Mouse (Mus musculus): ENCODE results near the gene Cdh5.
"Not testable (repeated sequence)": the region's sequence is repeated elsewhere in the genome, so short reads cannot be mapped to it uniquely, and the experiment has no call there.

Cdh5 gene

DNA sequence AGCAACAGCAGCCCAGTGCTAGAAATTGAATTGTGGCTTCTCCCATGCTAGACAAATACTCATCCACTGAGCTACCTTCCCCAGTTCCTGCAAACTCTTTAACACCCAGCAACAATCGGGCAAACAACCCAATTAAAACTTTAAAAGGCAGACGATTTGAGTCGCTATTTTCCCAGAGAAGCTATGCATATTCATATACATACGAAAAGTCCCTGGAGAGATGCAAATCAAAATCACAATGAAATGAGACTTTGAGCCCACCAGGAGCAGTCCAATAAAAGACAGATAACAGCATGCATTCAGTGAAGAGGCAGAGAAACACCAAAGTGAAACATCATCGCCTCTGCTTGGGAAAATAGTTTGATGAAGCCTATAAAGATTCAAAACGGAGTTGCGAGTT is 8.1 kb upstream of the Cdh5 start:
- no peak for DNase-seq

DNA sequence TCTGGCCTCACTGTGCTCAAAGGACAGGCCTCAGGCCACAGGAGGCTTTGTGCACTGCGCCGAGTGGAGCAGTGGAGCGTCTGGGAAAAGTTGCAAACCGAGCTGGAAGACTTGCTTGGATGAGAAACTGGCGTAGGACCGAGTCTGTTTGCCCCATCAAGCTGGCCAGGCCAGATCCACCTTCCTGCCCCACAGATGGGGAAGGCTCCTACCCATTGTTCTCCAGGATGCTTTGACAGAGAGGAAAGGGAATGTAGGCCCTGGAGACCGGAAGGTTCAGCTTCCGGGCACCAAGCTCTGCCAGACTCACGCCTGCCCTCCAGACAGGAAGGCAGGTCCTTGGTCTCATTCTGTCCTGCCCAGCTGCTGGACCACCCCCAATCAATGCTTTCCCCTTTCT is 5.8 kb upstream of the Cdh5 start:
- no peak for DNase-seq

DNA sequence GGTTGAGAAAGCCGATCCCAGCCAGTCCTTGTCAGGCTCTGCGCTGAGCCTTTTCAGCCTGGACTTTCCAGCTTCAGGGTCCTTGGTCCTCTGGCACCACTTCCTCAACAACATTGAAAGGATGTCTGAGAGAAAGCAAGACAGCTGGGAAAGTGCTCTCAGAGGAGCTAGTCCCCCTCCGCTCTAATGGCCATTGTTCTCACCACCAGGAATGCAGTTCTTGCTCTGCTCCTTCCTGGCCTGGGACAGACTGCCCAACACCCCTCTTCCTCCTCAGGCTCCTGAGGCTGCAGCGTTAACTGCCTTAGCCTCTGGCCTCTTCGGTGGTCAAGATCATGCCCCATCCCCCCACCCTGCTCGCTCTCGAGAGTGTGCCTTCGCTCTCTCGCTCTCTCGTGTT is 4.8 kb upstream of the Cdh5 start:
- no peak for DNase-seq

DNA sequence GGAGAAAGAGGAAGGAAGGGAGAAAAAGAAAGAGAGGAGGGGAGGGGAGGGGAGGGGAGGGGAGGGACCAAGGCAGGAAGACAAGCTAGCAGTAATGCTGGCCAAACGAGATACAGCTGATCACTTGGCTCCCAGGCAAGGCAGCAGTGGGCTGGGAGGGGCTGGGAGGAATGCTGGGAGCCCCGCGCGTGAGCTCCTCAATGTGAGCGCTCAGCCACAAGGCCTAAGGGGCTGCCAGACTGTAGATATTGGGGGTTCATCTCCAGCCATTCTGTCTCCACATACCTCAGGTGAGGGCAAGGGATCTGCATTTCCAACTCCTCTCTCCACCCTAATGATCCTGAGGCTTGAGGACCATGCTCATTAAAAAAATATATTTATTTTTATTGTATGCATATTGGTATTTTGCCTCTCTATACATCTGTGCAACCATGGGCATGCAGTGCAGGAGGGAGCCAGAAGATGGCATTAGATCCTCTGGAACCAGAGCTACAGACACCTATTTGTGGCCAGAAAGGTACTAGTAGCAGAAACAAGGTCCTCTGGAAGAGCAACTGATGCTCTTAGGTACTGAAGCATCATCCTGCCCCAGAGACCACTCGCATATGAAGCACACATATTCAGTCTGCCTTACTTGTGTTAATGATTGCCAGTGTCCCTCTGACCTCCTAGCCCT is 2.6 kb upstream of the Cdh5 start:
- DNase-seq = peak; percentile 78 to 82

DNA sequence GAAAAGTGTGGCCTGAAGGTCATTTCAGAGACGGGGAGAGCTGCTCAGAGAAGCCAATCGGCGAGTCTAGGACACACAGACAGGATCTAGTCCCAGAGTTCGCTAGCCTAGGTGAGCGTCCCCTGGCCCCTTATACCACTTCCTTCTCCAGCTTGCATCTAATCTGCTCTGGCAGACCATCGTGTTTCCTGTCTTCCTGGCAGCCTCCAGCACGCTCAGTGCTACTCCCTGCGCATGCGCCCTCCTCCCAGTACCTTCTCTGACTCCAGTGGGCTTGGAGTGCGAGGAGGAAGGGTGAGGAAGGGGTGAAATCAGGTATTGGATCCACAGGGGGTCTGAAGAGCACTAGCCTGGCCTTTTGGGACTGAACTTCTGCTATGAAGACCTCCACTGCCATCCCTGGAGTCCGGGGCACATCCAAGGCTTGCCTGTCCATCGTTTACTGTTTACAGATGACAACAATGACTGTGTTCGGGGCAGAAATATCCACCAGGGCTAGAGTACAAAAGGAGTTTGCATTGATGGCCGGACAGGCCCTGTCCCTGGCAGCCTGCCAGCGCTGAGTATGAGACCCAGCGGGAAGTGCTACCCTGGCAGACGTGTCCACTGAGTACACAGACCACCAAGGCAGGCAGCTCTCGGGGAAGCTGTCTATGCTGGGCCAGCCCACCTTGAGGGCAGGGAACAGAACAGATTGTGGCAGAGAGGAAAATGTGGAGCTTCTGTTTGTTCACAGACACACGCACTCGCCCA is 1.9 kb upstream of the Cdh5 start:
- DNase-seq = peak; percentile 57 to 61

DNA sequence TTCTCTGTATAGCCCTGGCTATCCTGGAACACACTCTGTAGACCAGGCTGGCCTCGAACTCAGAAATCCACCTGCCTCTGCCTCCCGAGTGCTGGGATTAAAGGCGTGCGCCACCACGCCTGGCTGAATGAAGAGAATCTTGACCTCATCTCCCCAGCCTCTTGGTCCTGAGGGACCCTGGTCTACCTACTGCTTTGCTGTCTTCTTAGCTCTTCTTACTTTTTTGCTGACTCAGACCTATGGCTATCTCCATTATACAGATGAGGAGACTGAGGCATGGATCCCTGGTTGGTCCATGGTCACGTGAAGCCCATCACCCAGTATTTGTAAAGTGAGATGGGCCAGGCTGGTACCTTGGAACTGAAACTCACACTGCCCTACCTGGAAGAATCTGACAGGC is 701 bp upstream of the Cdh5 start:
- DNase-seq = not testable (repeated sequence)

DNA sequence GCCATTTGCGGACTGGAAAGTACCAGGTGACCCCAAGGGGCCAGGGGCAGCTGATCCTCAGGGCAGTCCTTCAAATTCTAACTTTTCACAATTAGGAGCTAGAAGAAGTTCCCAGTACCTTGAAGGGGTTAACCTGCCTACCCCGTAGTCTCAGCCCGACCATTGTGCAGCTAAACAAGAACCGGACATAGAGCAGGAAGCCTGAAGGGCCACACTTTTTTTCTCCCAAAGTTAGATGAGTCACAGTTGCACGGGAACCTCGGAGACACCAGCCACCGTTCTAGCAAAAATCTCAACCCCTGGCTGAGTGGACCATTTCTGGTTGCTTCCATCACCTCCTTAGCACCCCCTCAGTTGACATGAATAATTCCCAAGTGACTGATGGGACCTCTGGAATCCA is 2.0 kb downstream of the Cdh5 start:
- DNase-seq = no peak

DNA sequence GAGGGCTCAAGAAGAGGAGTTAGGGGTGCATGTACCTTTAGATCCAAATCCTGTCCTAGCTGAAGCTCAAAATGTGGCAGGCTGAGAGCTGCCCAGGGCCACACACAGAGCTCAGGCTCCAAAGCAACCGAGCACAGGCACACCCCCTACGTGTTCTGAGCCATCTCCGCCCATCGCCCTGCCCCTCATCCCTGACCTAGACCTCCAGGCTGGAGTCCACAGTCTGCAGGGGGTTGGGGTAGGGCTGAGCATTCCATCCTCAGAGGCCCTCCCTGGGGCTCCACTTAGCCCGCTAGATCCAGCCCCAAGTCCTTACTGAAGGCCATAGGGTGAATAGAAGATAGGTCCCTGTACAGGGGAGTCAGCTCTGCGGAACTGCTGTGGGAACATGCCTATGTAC is 4.3 kb downstream of the Cdh5 start:
- no peak for DNase-seq

DNA sequence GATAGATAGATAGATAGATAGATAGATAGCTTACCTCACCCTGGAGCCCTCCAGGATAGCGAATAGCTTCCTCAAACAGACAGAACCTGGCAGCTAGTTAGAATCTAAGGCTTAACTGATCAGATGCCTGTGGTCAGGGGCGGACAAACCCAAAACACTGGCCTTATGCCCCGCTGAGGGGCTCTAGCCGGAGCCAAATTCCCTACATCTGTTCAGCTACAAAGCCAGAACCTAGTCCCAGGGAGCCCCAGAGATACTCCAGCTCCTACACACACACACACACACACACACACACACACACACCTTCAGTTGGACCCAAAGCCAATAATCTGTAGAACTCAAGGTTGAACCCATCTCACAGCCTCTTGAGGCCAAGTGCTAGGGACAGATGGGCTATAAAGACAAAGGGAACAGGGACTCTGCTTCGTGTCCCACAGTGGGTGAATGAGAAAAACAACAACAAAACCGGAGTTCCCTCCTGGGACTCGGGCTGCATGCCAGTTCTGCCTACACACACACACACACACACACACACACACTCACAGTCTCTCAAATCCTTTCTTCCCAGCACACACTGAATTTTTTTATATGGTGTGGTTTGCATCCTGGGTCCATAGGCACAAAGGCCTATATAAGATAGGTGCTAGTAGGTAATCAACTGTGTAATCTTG is 5.0 kb downstream of the Cdh5 start:
- DNase-seq = no peak

DNA sequence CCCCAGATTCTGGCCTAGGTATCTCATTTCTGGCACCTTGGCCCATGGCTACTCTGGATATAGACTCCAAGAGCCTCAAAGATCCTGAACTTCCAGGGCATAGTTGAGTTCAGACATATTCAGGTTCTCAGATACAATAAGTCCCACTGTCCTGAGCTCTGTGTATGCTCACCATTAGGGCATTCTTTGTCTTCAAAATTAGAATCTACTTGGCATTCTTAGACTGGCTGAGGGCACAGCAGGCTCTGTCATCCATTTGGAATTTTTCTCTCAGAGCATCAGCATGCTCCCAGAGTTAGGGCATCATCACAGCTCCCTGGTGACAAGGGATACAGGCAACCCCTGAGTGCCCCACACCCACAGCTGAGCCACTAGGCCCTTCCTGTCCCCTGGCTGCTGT is 5.7 kb downstream of the Cdh5 start:
- DNase-seq = no peak

DNA sequence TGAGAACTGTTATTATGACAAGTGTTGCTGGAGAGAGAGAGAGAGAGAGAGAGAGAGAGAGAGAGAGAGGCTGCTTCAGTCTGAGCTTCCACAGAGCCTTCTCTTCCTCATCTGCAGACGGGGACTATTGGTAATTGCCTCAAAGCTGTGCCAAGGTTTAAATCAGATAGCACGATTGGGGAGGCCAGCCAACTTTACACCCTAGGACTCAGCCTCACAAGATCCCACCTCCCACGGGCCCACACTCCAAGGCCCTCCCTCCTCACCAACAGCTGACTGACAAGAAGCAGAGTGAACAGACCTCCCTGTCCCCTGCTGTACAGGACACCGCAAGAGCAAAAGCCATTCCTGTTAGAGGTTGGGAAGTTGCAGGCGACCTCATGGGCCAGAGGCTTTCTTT is 6.6 kb downstream of the Cdh5 start:
- DNase-seq = no peak

DNA sequence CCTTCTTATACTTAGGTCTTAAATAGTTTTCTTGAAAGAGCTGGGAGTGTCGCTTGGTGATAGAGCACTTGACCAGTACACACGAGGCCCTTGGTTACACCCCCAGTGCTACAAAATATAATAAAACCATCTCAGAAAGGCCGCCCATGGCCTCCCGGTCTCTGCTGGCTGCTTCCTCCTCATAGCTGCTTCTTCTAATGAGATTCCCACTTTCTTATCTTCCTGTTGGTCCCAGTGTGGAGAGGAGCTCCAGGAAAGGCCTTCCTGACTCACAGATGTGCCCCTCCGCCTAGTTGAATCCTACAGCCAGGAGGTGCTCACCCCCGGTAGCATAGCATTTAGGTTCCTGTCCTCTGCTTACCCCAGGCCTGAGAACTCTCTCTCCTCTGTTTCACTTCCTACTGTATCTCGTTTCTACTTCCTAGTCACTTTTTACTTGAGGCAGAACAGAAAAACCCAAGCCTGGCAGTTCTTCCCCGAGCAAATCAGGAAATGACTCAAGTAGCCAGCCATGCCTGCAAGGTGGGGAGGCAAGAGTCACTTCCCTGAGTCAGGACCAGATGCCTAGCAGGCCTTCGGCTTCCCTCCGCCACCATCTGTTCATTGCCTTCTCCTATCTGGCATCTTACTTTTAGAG is 9.2 kb downstream of the Cdh5 start:
- peak; percentile 67 to 71 for DNase-seq

DNA sequence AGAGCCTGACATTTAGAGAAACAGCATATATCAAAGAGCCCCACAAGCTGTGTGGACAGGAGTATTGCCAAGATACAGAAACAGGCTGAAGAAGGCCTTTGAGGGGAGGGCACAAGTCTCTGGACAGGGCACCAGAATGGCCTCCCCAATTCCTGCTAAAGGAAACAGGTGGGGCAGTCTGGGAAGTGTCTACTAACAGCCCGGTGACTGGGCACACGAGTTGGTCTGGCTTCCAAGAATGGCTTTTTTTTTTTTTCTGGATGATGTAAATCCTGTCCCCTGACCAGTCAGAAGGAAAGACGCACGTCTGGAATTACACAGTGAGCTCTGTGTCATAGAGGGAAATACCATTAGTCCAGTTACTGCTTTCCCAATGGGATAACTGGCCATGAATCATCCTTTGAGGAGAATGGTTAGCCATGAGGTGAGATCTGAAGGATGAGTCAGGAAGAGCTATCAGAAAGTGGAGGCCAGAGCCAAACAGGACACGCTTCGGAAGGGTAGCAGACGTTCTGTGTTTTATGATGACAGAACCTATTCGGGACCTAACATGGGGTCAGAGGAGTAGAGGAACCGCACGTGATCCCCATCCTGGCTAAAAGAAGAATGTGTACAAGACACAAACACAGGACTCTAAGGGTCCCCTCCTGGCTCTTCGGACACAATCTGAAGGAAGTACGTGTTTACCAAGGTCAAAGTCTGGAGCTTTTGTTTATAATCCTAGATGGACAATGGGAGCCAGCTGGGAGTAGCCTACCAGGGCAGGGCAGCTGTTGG is 20.4 kb downstream of the Cdh5 start:
- no peak for DNase-seq

DNA sequence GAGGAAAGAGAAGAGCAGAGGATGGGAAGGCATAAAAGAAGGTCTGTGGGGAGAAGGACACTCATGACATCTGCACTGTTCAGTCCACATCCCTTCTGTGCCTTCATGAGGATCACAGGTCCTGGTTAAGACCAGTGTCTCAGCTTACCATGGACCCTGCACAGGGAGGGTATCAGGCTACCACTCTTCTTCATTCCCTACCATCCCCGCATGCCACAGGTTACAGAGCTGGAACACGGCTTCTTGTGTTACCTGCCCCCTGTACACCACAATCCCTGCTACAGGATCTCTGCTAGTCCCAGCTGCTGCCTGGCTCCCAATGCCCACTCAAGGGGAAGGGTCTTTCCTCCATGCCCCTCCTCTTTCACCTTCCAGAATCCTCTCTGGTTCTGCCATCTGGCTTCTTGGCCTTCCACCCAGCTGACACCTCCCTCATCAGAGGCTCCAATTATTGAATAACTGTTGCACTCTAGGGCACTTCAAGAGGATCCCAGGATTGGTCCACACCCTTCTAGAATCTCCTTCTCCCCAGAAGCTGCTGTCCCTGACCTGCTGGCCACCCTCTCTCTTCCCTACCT is 21.7 kb downstream of the Cdh5 start:
- no peak for DNase-seq

DNA sequence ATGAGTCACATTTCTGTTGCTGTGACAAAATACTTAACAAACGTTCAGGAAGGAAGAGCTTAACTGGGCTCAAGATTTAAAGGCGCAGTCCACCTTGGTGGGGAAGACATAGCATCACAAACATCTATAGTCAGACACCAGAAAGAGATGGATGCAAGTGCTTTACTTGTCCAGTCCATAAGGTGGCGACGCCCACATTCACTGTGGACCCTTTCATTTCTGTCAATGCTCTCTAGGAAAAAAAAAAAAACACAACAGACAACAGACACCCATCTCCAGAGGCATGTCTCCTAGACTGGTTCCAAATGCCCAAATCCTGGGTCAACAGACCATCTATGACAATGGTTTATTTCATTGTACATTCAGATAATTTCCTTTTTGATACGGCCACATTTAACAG is 23.1 kb downstream of the Cdh5 start:
- DNase-seq = no peak

DNA sequence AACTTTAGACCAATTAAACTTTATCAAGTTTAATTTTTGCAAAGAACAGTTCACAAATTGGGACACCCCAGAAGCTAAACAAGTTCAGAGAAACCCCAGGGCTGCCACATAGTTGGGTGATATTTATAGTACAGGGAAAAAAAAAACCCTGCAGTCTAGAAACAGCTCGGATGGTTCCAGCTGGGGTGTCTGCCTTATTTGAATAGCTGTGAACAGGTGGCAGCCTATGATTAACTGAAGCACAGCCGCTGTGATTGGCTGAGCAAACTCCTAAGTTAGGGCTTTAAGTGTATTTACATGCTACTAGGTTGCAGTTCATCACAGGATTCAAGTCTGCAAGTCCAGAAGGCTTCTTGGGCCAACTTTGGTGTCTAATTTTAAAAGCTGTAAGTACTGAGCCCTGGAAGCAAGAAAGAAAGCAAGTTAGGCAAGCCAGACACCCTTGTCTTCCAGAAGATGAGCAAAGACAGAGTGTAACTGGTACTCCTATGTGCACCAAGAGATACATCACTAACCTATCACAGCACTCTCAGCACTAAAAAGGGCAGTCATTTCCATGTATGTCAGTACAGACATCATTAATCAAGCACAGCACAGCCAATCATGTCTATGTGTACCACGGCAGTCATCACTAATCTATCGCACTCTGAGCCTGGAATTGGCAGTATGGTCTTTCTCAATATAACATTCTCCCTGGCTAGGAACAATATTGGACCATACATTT is 25.9 kb downstream of the Cdh5 start:
- peak; percentile 47 for DNase-seq

DNA sequence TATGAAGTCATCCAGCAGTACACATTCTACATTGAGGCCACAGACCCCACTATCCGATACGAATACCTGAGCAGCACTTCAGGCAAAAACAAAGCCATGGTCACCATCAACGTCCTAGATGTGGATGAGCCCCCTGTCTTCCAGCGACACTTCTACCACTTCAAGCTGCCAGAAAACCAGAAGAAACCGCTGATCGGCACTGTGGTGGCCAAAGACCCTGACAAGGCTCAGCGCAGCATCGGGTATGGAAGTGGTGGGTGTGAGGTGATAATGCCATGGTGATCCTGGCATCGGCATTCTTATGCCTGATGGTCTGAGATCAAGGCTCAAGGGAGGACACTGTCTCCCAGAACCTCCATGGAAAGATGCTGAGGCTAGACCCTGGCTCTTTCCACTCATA is 29.5 kb downstream of the Cdh5 start:
- DNase-seq = no peak

DNA sequence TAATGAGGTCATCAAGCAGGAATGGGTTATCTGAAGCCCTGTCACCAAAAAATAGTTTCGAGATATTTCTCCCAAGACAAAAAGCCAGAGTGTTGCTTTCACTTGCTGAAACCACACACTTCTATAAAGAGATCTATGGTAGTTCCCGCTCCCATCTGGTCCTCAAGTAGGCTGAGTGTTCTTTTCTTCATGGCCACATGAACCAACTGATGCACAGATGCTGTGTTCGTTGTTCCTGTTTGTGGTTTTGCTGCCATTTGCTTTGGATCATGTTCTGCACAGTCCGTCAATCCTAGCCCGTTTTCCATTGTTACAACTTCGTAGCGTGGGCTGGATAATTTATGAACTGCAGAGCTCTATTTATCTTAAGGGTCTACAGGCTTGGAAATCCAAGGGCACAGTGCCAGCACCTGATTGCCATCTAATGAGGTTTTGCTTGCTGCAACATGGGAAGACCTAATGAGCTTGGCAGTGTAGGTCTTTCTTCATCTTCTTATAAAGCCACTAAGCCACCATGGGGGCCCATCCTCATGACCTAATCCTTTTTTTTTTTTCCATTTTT is 30.1 kb downstream of the Cdh5 start:
- no peak for DNase-seq

DNA sequence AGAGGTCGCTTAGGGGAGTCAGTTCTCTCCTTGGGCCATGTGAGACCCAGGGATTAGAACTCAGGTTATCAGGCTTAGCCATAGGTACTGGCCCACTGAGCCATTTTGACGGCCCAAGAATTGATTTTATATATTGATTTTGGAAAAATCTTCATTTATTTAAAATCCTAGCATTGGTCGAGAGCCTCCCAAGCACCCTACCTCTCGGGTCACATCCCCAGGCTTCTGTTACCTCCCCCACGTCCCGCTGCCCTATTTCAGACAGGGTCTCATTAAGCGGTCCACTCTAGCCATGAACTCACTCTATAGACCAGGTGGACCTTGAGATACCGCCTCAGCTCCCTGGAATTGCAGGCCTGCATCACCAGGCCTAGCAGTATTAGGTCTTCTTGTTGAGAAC is 33.1 kb downstream of the Cdh5 start:
- DNase-seq = no peak

DNA sequence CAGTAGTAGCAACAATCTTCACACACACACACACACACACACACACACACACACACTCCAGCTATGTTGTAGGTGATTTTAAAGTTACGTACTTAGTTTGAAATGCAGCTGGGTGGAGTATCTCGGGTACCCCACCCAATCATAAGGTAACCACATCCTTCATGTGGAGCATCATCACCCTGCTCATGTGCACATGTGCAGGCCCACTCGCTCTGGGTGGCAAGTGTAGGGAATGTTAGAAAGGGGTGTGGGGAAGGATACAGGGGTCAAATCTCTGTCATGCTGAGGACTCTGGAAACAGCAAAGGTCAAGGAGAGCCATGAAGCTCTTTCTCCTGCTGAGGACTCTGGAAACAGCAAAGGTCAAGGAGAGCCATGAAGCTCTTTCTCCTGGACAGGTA is 34.9 kb downstream of the Cdh5 start:
- no peak for DNase-seq

DNA sequence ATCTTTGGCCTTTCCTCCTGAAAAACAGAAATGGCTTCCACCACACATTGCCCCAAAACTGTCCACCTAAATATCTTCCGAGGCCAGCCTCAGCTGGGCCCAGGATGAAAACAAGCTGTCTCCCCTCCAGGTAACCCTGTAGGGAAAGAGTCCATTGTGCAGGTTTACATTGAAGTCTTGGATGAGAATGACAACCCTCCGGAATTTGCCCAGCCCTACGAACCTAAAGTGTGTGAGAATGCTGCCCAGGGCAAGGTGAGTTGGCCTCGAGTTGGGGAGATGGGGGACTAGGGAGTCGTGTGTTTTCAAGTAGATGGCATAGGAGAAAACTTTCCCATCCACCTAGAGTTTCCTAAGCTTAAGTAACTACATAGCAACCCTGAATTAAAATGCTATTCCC is 36.2 kb downstream of the Cdh5 start:
- DNase-seq = no peak

DNA sequence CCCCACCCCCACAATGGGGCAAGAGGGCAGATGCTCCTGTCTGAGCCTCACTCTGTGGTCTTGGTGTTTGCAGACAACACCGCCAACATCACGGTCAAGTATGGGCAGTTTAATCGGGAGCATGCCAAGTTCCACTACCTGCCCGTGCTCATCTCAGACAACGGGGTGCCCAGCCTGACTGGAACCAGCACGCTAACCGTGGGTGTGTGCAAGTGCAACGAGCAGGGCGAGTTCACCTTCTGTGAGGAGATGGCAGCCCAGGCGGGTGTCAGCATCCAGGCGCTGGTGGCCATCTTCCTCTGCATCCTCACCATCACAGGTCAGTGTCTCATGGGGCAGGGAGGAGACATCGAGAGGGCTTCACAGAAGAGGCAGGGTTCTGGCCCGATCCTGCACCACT is 39.2 kb downstream of the Cdh5 start:
- no peak for DNase-seq

Measured in B cell, adult 2 months (primary cell).